Mouse (Mus musculus): ENCODE results near the gene Ppp2r1b. TPM values are rescaled to one million over a fixed set of nuclear protein-coding genes. Genes with fewer than 3 reads are reported as not detected.

The Ppp2r1b gene
- polyA plus RNA-seq, 1 experiment from 2014 or later = 29.0 TPM

DNA sequence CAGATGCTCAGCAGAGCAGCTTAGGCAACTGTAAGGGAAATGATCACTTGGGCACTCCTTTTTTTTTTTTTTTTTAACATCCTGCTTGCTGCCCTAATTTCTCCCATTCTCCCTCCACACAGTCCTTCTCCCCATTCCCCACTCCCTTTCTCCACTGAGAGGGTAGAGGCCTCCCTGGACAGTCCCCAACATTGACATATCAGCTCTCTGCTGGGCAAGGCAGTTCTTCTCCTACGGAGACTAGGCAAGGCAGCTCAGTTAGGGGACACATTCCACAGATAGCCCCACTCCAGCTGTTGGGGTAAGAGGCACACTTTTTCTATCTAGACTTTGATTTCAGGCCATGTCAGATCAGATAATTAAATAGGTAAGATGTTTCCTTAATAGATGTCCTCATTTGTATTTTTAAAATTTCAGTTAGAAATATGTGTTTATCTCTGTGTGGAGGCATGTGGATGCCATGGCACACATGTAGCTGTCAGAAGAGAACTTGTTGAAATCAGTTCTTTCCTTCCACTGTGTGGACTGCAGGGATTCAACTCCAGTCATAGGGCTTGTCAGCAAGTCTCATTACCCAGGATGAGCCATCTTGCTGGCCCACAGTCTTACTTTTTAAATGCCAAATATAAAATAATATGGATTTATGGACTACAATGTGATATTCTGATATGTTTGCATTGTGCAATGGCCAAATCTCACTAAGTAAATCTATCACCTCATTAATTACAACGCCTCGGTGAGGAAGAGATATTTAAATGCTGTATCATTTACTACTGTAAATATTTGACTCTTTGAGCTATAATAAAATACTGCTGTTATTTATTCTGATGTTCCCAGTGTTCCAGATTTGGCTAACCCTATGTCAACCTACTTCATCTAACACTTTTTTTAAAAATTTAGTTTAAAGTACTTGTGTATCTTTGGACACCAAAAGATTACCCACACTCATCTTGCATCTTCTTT is 76.1 kb downstream of the Ppp2r1b start:
- no peak for TF ChIP-seq EP300 (IDR thresholded peaks at IDR 0.05; ENCODE audit: low read depth)
- no peak for TF ChIP-seq CTCF (IDR thresholded peaks at IDR 0.05; ENCODE audit: low read depth)
- peaks cover 23% of the 10 kb centered on the region for H3K4me1 ChIP-seq (ENCODE audit: insufficient read depth)

DNA sequence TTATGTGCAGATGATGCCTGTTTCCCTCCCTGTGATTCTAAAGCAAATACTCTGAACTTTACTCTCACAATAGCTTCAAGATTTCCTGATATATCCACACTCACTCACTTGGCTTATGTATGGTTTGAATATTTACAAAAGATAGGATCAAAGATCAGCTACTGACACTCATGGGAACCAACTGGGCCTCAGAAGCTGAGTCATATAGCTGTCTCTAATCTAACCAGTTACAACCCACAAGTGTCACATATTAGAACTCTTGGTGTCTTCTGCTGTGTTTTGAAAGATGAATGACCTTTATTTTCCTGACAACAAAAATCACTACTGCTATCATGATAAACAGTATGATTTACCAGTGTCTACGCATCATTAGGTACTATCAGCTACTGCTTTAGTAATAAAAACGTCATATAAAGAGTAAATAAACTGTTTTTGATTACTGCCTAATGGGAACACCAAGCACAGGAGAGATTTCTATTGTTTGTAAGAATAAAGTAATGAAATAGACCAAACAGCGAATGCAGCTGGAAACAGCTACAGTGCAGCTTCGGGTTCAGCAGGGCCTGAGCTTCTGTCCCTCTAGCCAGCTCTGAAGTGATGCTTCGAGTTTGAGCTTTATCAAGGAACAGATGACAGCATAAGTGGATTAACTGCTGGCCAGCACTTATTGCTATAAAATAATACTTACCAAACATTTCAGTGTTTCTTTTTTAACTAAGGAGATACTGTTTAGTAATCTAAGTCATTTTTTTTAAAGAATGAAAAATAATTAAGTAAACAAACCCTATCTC is 77.5 kb downstream of the Ppp2r1b start:
- Histone ChIP-seq H3K4me2 (ENCODE audit: low read depth, low read length) (peak overlapping the region; percentile 10), H3K9me3 (ENCODE audit: low read length) (no peaks in the 10 kb centered on the region), H3K4me3 (ENCODE audit: low read depth, low read length) (no peak overlapping the region), H3K27me3 (ENCODE audit: insufficient read depth, low read length) (no peaks in the 10 kb centered on the region), H3K27ac (ENCODE audit: low read depth) (peak overlapping the region; percentile 39; the same call in 1 of the 2 replicates), H3K4me1 (ENCODE audit: insufficient read depth) (peaks cover 23% of the 10 kb centered on the region), H3K9ac (replicated peaks) (no peak overlapping the region), H3K36me3 (replicated peaks; ENCODE audit: insufficient read depth, low read length) (no peaks in the 10 kb centered on the region)
- DNase-seq (no peak), ATAC-seq (peak; percentile 50; the same call in 1 of the 2 replicates)
- 62% methylated on average over 5 of the region's 5 CpGs for WGBS (ENCODE audit: insufficient replicate concordance)
- TF ChIP-seq CTCF (IDR thresholded peaks at IDR 0.05; ENCODE audit: low read depth) (no peak), EP300 (IDR thresholded peaks at IDR 0.05; ENCODE audit: low read depth) (peak; percentile 61; the same call in 1 of the 2 replicates)

More for the DNA sequence above, 76.1 kb downstream of the Ppp2r1b start:
- H3K9me3 ChIP-seq (ENCODE audit: low read length) = no peaks in the 10 kb centered on the region
- ATAC-seq (no peak), DNase-seq (no peak)
- H3K27ac ChIP-seq (ENCODE audit: low read depth) = no peak overlapping the region
- H3K4me3 ChIP-seq (ENCODE audit: low read depth, low read length) = no peak overlapping the region
- no peak overlapping the region for H3K9ac ChIP-seq (replicated peaks)
- peaks cover 10% of the 10 kb centered on the region for H3K36me3 ChIP-seq (replicated peaks; ENCODE audit: insufficient read depth, low read length)
- no peaks in the 10 kb centered on the region for H3K27me3 ChIP-seq (ENCODE audit: insufficient read depth, low read length)
- WGBS (ENCODE audit: insufficient replicate concordance) = 78% methylated on average over 3 of the region's 3 CpGs
- no peak overlapping the region for H3K4me2 ChIP-seq (ENCODE audit: low read depth, low read length)

DNA sequence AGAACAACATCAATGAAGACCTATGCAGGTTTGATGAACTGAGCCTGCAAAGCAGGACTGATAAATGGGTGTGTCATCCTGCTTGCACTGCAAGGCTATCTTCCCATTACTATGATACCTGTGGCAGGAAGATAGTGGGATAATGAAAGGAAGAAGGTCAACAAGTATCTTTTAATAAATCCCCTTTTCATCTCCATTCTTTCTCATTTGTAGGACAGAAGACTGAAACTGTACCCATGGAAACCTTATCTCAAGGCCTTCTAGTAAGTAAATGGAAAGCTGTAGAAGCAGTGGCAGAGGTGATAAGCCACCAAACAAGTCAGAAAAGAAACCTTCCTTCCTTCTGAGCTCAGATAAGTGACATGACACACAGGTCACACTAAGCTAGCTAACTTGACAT is 79.4 kb downstream of the Ppp2r1b start:
- H3K27ac ChIP-seq (ENCODE audit: low read depth) = peak overlapping the region; percentile 56
- TF ChIP-seq EP300 (IDR thresholded peaks at IDR 0.05; ENCODE audit: low read depth) = peak; percentile 89
- TF ChIP-seq CTCF (IDR thresholded peaks at IDR 0.05; ENCODE audit: low read depth) = no peak
- no peaks in the 10 kb centered on the region for H3K9me3 ChIP-seq (ENCODE audit: low read length)
- H3K27me3 ChIP-seq (ENCODE audit: insufficient read depth, low read length) = no peaks in the 10 kb centered on the region
- no peak overlapping the region for H3K4me3 ChIP-seq (ENCODE audit: low read depth, low read length)
- H3K4me1 ChIP-seq (ENCODE audit: insufficient read depth) = peaks cover 23% of the 10 kb centered on the region
- peak overlapping the region; percentile 11 for H3K4me2 ChIP-seq (ENCODE audit: low read depth, low read length)
- ATAC-seq (peak; percentile 65), DNase-seq (no peak)
- no peaks in the 10 kb centered on the region for H3K36me3 ChIP-seq (replicated peaks; ENCODE audit: insufficient read depth, low read length)
- no peak overlapping the region for H3K9ac ChIP-seq (replicated peaks)

- TF ChIP-seq CTCF (IDR thresholded peaks at IDR 0.05; ENCODE audit: low read depth) (no peak), EP300 (IDR thresholded peaks at IDR 0.05; ENCODE audit: low read depth) (0 out of 2 replicates have a peak, but pooled peaks have one; percentile 26)
- 0 out of 2 replicates have a peak overlapping the region, but pooled peaks have one; percentile 2 for H3K4me2 ChIP-seq (ENCODE audit: low read depth, low read length)
- H3K4me1 ChIP-seq (ENCODE audit: insufficient read depth) = peaks cover 23% of the 10 kb centered on the region
These were observed 80.7 kb downstream of the Ppp2r1b start for GRCm38 (mm10) chr9:50925801-50926200.

DNA sequence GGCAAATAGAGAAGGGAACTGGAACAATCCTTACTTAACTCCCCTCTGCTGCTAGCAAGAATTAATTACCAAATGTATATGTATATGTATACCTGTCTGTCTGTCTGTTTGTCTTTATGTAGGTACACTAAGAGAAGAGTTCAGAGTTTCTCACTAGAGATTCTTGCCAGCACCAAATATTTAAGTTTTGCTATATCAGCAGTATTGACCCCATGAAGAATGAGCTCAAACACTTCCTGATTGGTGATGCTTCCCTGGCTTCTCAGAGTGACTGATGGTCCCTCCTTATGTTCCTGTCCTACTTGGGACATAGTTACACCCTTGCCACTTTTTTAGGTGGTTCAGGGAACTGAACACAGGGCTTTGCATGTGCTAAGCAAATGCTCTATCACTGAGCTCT is 84.9 kb downstream of the Ppp2r1b start:
- peaks cover 5% of the 10 kb centered on the region; the same call in 1 of the 2 replicates for H3K4me1 ChIP-seq (ENCODE audit: insufficient read depth)
- TF ChIP-seq CTCF (IDR thresholded peaks at IDR 0.05; ENCODE audit: low read depth) (no peak), EP300 (IDR thresholded peaks at IDR 0.05; ENCODE audit: low read depth) (no peak)
- no peaks in the 10 kb centered on the region for H3K9me3 ChIP-seq (ENCODE audit: low read length)
- DNase-seq (no peak), ATAC-seq (no peak)
- no peak overlapping the region for H3K4me3 ChIP-seq (ENCODE audit: low read depth, low read length)
- peaks cover 15% of the 10 kb centered on the region for H3K36me3 ChIP-seq (replicated peaks; ENCODE audit: insufficient read depth, low read length)
- no peaks in the 10 kb centered on the region for H3K27me3 ChIP-seq (ENCODE audit: insufficient read depth, low read length)
- H3K27ac ChIP-seq (ENCODE audit: low read depth) = no peak overlapping the region
- H3K4me2 ChIP-seq (ENCODE audit: low read depth, low read length) = no peak overlapping the region
- H3K9ac ChIP-seq (replicated peaks) = no peak overlapping the region

More at GRCm38 (mm10) chr9:50925801-50926200, 80.7 kb downstream of the Ppp2r1b start:
- Histone ChIP-seq H3K27ac (ENCODE audit: low read depth) (no peak overlapping the region), H3K9me3 (ENCODE audit: low read length) (no peaks in the 10 kb centered on the region), H3K27me3 (ENCODE audit: insufficient read depth, low read length) (no peaks in the 10 kb centered on the region), H3K9ac (replicated peaks) (no peak overlapping the region), H3K4me3 (ENCODE audit: low read depth, low read length) (no peak overlapping the region), H3K36me3 (replicated peaks; ENCODE audit: insufficient read depth, low read length) (peaks cover 7% of the 10 kb centered on the region; the same call in 1 of the 2 replicates)
- 49% methylated on average over 4 of the region's 4 CpGs for WGBS (ENCODE audit: insufficient replicate concordance)
- ATAC-seq (no peak), DNase-seq (no peak)
